Mouse (Mus musculus): ENCODE measurements at regions not wholly inside any gene's neighbourhood (a gene's known extent, or its start where the extent isn't known, plus 50 kb on each side); places are given as distances from the start of the nearest gene placed in this dataset.

- no peaks in the 10 kb centered on the region for H3K4me1 ChIP-seq (replicated peaks; ENCODE audit: control insufficient read depth in 2 of 2, insufficient read depth in 2 of 2, low read length in 1 of 2)
- H3K36me3 ChIP-seq (replicated peaks; ENCODE audit: control insufficient read depth, insufficient read depth, low read depth), result no peaks in the 10 kb centered on the region
- H3K9ac ChIP-seq (replicated peaks), result no peak overlapping the region
- DNase-seq (ENCODE audit: low read depth in 3 of 3, low spot score in 3 of 3) (no peak), ATAC-seq (ENCODE audit: insufficient read depth) (no peak)
- no peak overlapping the region for H3K4me2 ChIP-seq (ENCODE audit: low read depth)
- H3K4me3 ChIP-seq (ENCODE audit: insufficient read depth in 1 of 2, low read depth in 2 of 2, low read length in 2 of 2), result no peak overlapping the region
- no peaks in the 10 kb centered on the region for H3K9me3 ChIP-seq (ENCODE audit: control insufficient read depth, low read length)
- no peak overlapping the region for H3K27ac ChIP-seq
- WGBS (ENCODE audit: insufficient replicate concordance), result 61% methylated on average over 6 of the region's 6 CpGs
- H3K27me3 ChIP-seq (ENCODE audit: control insufficient read depth, insufficient read depth, low read length), result no peaks in the 10 kb centered on the region
- TF ChIP-seq EP300 (IDR thresholded peaks at IDR 0.05; ENCODE audit: low read depth), result no peak
- no peak for TF ChIP-seq CTCF (IDR thresholded peaks at IDR 0.05; ENCODE audit: low read depth)
Measured at GRCm38 (mm10) chr1:51621062-51621461, 142.8 kb upstream of the Nabp1 start.

- DNase-seq (ENCODE audit: low read depth in 3 of 3, low spot score in 3 of 3) (no peak), ATAC-seq (ENCODE audit: insufficient read depth) (no peak)
- Histone ChIP-seq H3K27me3 (ENCODE audit: control insufficient read depth, insufficient read depth, low read length) (no peaks in the 10 kb centered on the region), H3K36me3 (replicated peaks; ENCODE audit: control insufficient read depth, insufficient read depth, low read depth) (no peaks in the 10 kb centered on the region), H3K4me2 (ENCODE audit: low read depth) (no peak overlapping the region), H3K9me3 (ENCODE audit: control insufficient read depth, low read length) (no peaks in the 10 kb centered on the region), H3K9ac (replicated peaks) (no peak overlapping the region), H3K27ac (no peak overlapping the region), H3K4me3 (ENCODE audit: insufficient read depth in 1 of 2, low read depth in 2 of 2, low read length in 2 of 2) (no peak overlapping the region), H3K4me1 (replicated peaks; ENCODE audit: control insufficient read depth in 2 of 2, insufficient read depth in 2 of 2, low read length in 1 of 2) (no peaks in the 10 kb centered on the region)
- WGBS (ENCODE audit: insufficient replicate concordance), result 55% methylated on average over 13 of the region's 13 CpGs
- TF ChIP-seq EP300 (IDR thresholded peaks at IDR 0.05; ENCODE audit: low read depth), result no peak
- TF ChIP-seq CTCF (IDR thresholded peaks at IDR 0.05; ENCODE audit: low read depth), result no peak
Measured at GRCm38 (mm10) chr1:51617502-51618251, 139.5 kb upstream of the Nabp1 start.

- H3K27ac ChIP-seq, result no peak overlapping the region
- no peak overlapping the region for H3K4me3 ChIP-seq (ENCODE audit: insufficient read depth in 1 of 2, low read depth in 2 of 2, low read length in 2 of 2)
- TF ChIP-seq EP300 (IDR thresholded peaks at IDR 0.05; ENCODE audit: low read depth) (no peak), CTCF (IDR thresholded peaks at IDR 0.05; ENCODE audit: low read depth) (no peak)
- no peaks in the 10 kb centered on the region for H3K4me1 ChIP-seq (replicated peaks; ENCODE audit: control insufficient read depth in 2 of 2, insufficient read depth in 2 of 2, low read length in 1 of 2)
- WGBS (ENCODE audit: insufficient replicate concordance), result 76% methylated on average over 1 of the region's 1 CpGs
- H3K4me2 ChIP-seq (ENCODE audit: low read depth), result no peak overlapping the region
- ATAC-seq (ENCODE audit: insufficient read depth) (no peak), DNase-seq (ENCODE audit: low read depth in 3 of 3, low spot score in 3 of 3) (no peak)
- no peaks in the 10 kb centered on the region for H3K9me3 ChIP-seq (ENCODE audit: control insufficient read depth, low read length)
- H3K36me3 ChIP-seq (replicated peaks; ENCODE audit: control insufficient read depth, insufficient read depth, low read depth), result no peaks in the 10 kb centered on the region
- no peak overlapping the region for H3K9ac ChIP-seq (replicated peaks)
- no peaks in the 10 kb centered on the region for H3K27me3 ChIP-seq (ENCODE audit: control insufficient read depth, insufficient read depth, low read length)
Measured at GRCm38 (mm10) chr1:51616091-51616490, 137.9 kb upstream of the Nabp1 start.

- no peak overlapping the region for H3K4me3 ChIP-seq (ENCODE audit: insufficient read depth in 1 of 2, low read depth in 2 of 2, low read length in 2 of 2)
- WGBS (ENCODE audit: insufficient replicate concordance), result 16% methylated on average over 6 of the region's 6 CpGs
- no peaks in the 10 kb centered on the region for H3K27me3 ChIP-seq (ENCODE audit: control insufficient read depth, insufficient read depth, low read length)
- no peak overlapping the region for H3K27ac ChIP-seq
- no peaks in the 10 kb centered on the region for H3K4me1 ChIP-seq (replicated peaks; ENCODE audit: control insufficient read depth in 2 of 2, insufficient read depth in 2 of 2, low read length in 1 of 2)
- no peak overlapping the region for H3K9ac ChIP-seq (replicated peaks)
- ATAC-seq (ENCODE audit: insufficient read depth) (no peak), DNase-seq (ENCODE audit: low read depth in 3 of 3, low spot score in 3 of 3) (no peak)
- TF ChIP-seq EP300 (IDR thresholded peaks at IDR 0.05; ENCODE audit: low read depth), result no peak
- TF ChIP-seq CTCF (IDR thresholded peaks at IDR 0.05; ENCODE audit: low read depth), result peak; percentile 66
- no peak overlapping the region for H3K4me2 ChIP-seq (ENCODE audit: low read depth)
- H3K36me3 ChIP-seq (replicated peaks; ENCODE audit: control insufficient read depth, insufficient read depth, low read depth), result no peaks in the 10 kb centered on the region
- H3K9me3 ChIP-seq (ENCODE audit: control insufficient read depth, low read length), result no peaks in the 10 kb centered on the region
Measured at GRCm38 (mm10) chr1:51615523-51615922, 137.3 kb upstream of the Nabp1 start.

GRCm38 (mm10) chr1:51614700-51615099 is 136.5 kb upstream of the Nabp1 start:
- Histone ChIP-seq H3K27ac (no peak overlapping the region), H3K36me3 (replicated peaks; ENCODE audit: control insufficient read depth, insufficient read depth, low read depth) (no peaks in the 10 kb centered on the region), H3K4me2 (ENCODE audit: low read depth) (no peak overlapping the region), H3K4me1 (replicated peaks; ENCODE audit: control insufficient read depth in 2 of 2, insufficient read depth in 2 of 2, low read length in 1 of 2) (no peaks in the 10 kb centered on the region), H3K27me3 (ENCODE audit: control insufficient read depth, insufficient read depth, low read length) (no peaks in the 10 kb centered on the region), H3K9me3 (ENCODE audit: control insufficient read depth, low read length) (no peaks in the 10 kb centered on the region), H3K9ac (replicated peaks) (no peak overlapping the region), H3K4me3 (ENCODE audit: insufficient read depth in 1 of 2, low read depth in 2 of 2, low read length in 2 of 2) (no peak overlapping the region)
- no peak for ATAC-seq (ENCODE audit: insufficient read depth)
- TF ChIP-seq CTCF (IDR thresholded peaks at IDR 0.05; ENCODE audit: low read depth), result no peak
- TF ChIP-seq EP300 (IDR thresholded peaks at IDR 0.05; ENCODE audit: low read depth), result no peak
- no peak for DNase-seq (ENCODE audit: low read depth in 3 of 3, low spot score in 3 of 3)
